In genomic region chr9:23024061-23024460, GRCm38 (mm10) we compare ENCODE assay signal across 27 mouse cellular contexts.
DNase-seq lines count a peak whose midpoint lies in the region; ATAC-seq and TF ChIP-seq lines count a peak whose summit lies in the region.
"Had no signal": no experiment of that assay in that cellular context is flagged by ENCODE, and none has a peak within 500 bp of the region (broad histone marks: within the 10 kb centered on the region; RNA-seq: fewer than 3 reads in every experiment).

No protein-coding gene starts in this region.

- H3K27me3 ChIP-seq in lung, embryonic 15.5 days, result no peaks in the 10 kb centered on the region
- H3K27me3 ChIP-seq in stomach, embryonic 15.5 days (replicated peaks), result no peaks in the 10 kb centered on the region
- no peaks in the 10 kb centered on the region for H3K27me3 ChIP-seq in stomach, postnatal 0 days (ENCODE audit: control insufficient read depth, insufficient read depth, low read length)
- H3K27me3 ChIP-seq in intestine, postnatal 0 days (replicated peaks; ENCODE audit: control insufficient read depth, insufficient read depth, low read length), result no peaks in the 10 kb centered on the region
- H3K27me3 ChIP-seq: forebrain, embryonic 15.5 days; heart, embryonic 12.5 days; heart, embryonic 15.5 days had no signal

- no peaks in the 10 kb centered on the region for H3K9me3 ChIP-seq in lung, embryonic 15.5 days
- H3K9me3 ChIP-seq in stomach, embryonic 15.5 days, result no peaks in the 10 kb centered on the region
- no peaks in the 10 kb centered on the region for H3K9me3 ChIP-seq in stomach, postnatal 0 days (ENCODE audit: control insufficient read depth, low read length)
- no peaks in the 10 kb centered on the region; the same call in 1 of the 2 replicates for H3K9me3 ChIP-seq in intestine, postnatal 0 days (ENCODE audit: control insufficient read depth)
- H3K9me3 ChIP-seq: embryonic facial prominence, embryonic 10.5 days; embryonic facial prominence, embryonic 13.5 days; forebrain, embryonic 12.5 days; forebrain, embryonic 15.5 days; heart, embryonic 12.5 days; heart, embryonic 15.5 days; hindbrain, embryonic 10.5 days; hindbrain, embryonic 13.5 days had no signal

- H3K4me3 ChIP-seq in lung, embryonic 15.5 days, result no peak overlapping the region
- no peak overlapping the region for H3K4me3 ChIP-seq in stomach, embryonic 15.5 days (replicated peaks)
- H3K4me3 ChIP-seq in stomach, postnatal 0 days (ENCODE audit: low read depth, low read length), result no peak overlapping the region
- no peak overlapping the region for H3K4me3 ChIP-seq in intestine, postnatal 0 days (ENCODE audit: low read depth, low read length)
- H3K4me3 ChIP-seq: embryonic facial prominence, embryonic 10.5 days; embryonic facial prominence, embryonic 13.5 days; erythroblast, embryonic 14.5 days; forebrain, embryonic 12.5 days; forebrain, embryonic 15.5 days; heart, embryonic 12.5 days; heart, embryonic 15.5 days; hindbrain, embryonic 10.5 days; hindbrain, embryonic 13.5 days had no signal

- no peak overlapping the region for H3K9ac ChIP-seq in lung, embryonic 15.5 days
- H3K9ac ChIP-seq in stomach, embryonic 15.5 days, result no peak overlapping the region
- no peak overlapping the region for H3K9ac ChIP-seq in stomach, postnatal 0 days (ENCODE audit: low read length)
- no peak overlapping the region for H3K9ac ChIP-seq in intestine, postnatal 0 days (ENCODE audit: low read depth, low read length)
- H3K9ac ChIP-seq: embryonic facial prominence, embryonic 13.5 days; forebrain, embryonic 12.5 days; forebrain, embryonic 15.5 days; heart, embryonic 12.5 days; heart, embryonic 15.5 days; hindbrain, embryonic 13.5 days had no signal

- H3K27ac ChIP-seq in lung, embryonic 15.5 days, result 0 out of 2 replicates have a peak overlapping the region, but pooled peaks have one; percentile 33
- no peak overlapping the region for H3K27ac ChIP-seq in stomach, embryonic 15.5 days
- no peak overlapping the region for H3K27ac ChIP-seq in stomach, postnatal 0 days (replicated peaks)
- H3K27ac ChIP-seq in intestine, postnatal 0 days (ENCODE audit: low read depth, low read length), result no peak overlapping the region
- H3K27ac ChIP-seq: embryonic facial prominence, embryonic 10.5 days; embryonic facial prominence, embryonic 13.5 days; forebrain, embryonic 12.5 days; forebrain, embryonic 15.5 days; heart, embryonic 15.5 days; hindbrain, embryonic 10.5 days; hindbrain, embryonic 13.5 days had no signal

- H3K36me3 ChIP-seq in lung, embryonic 15.5 days, result no peaks in the 10 kb centered on the region
- H3K36me3 ChIP-seq in stomach, embryonic 15.5 days, result no peaks in the 10 kb centered on the region
- H3K36me3 ChIP-seq in stomach, postnatal 0 days (ENCODE audit: control insufficient read depth, insufficient read depth, low read length), result no peaks in the 10 kb centered on the region
- H3K36me3 ChIP-seq in intestine, postnatal 0 days (ENCODE audit: control insufficient read depth, insufficient read depth), result no peaks in the 10 kb centered on the region
- H3K36me3 ChIP-seq: embryonic facial prominence, embryonic 10.5 days; embryonic facial prominence, embryonic 13.5 days; forebrain, embryonic 12.5 days; forebrain, embryonic 15.5 days; heart, embryonic 12.5 days; heart, embryonic 15.5 days; hindbrain, embryonic 10.5 days; hindbrain, embryonic 13.5 days had no signal

- WGBS in lung, embryonic 15.5 days, result 88% methylated on average over 5 of the region's 5 CpGs
- 85% methylated on average over 5 of the region's 5 CpGs for WGBS in stomach, embryonic 15.5 days
- 76% methylated on average over 5 of the region's 5 CpGs for WGBS in stomach, postnatal 0 days
- WGBS in intestine, postnatal 0 days, result 64% methylated on average over 5 of the region's 5 CpGs

- H3K4me1 ChIP-seq in lung, embryonic 15.5 days, result peaks cover 11% of the 10 kb centered on the region; the same call in 1 of the 2 replicates
- no peaks in the 10 kb centered on the region for H3K4me1 ChIP-seq in stomach, embryonic 15.5 days
- H3K4me1 ChIP-seq in stomach, postnatal 0 days (replicated peaks; ENCODE audit: control insufficient read depth, insufficient read depth), result no peaks in the 10 kb centered on the region
- no peaks in the 10 kb centered on the region for H3K4me1 ChIP-seq in intestine, postnatal 0 days (replicated peaks; ENCODE audit: control insufficient read depth, insufficient read depth, low read length)
- H3K4me1 ChIP-seq: heart, embryonic 15.5 days had no signal

- no peak overlapping the region for H3K4me2 ChIP-seq in lung, embryonic 15.5 days
- no peak overlapping the region for H3K4me2 ChIP-seq in stomach, embryonic 15.5 days
- no peak overlapping the region for H3K4me2 ChIP-seq in stomach, postnatal 0 days (replicated peaks; ENCODE audit: low read depth)
- no peak overlapping the region for H3K4me2 ChIP-seq in intestine, postnatal 0 days (replicated peaks; ENCODE audit: low read depth)
- H3K4me2 ChIP-seq: embryonic facial prominence, embryonic 13.5 days; forebrain, embryonic 12.5 days; forebrain, embryonic 15.5 days; heart, embryonic 12.5 days; heart, embryonic 15.5 days; hindbrain, embryonic 13.5 days had no signal

- no peak for TF ChIP-seq CTCF in stomach, postnatal 0 days (IDR thresholded peaks at IDR 0.05; ENCODE audit: low read depth)
- no peak for TF ChIP-seq CTCF in intestine, postnatal 0 days (IDR thresholded peaks at IDR 0.05; ENCODE audit: low read depth)

- no peak for DNase-seq in lung, postnatal 14 days
- no peak for DNase-seq in stomach, postnatal 0 days (ENCODE audit: low spot score)
- no peak for DNase-seq in kidney, postnatal 36 days
- DNase-seq: adrenal gland, adult 8-10 months; adrenal gland, postnatal 25 days; cerebellum, adult 11-12 months; cerebellum, adult 8-10 months; cerebellum, postnatal 10 days; cerebellum, postnatal 36 days; embryo, embryonic 11 days; gastrocnemius, postnatal 25 days; heart, adult 18-20 months; heart, postnatal 10 days; heart, postnatal 36 days had no signal

- no peak for TF ChIP-seq EP300 in stomach, postnatal 0 days (optimal IDR thresholded peaks at IDR 0.05)

- no peak for ATAC-seq in lung, embryonic 15.5 days (ENCODE audit: borderline replicate concordance, extremely low read depth, low FRiP score, low TSS enrichment)
- peak; percentile 52; the same call in 1 of the 2 replicates for ATAC-seq in stomach, embryonic 15.5 days (ENCODE audit: insufficient read depth, low FRiP score, low read depth)
- no peak for ATAC-seq in stomach, postnatal 0 days (ENCODE audit: low FRiP score, low TSS enrichment)
- ATAC-seq in intestine, postnatal 0 days, result 0 out of 2 replicates have a peak, but pooled peaks have one; percentile 49
- ATAC-seq: activated CD4-positive, CD25-positive, alpha-beta regulatory T cell, adult 4 months; forebrain, embryonic 15.5 days had no signal

Comparison
In these comparisons a context has a peak if more than half of its experiments do, and no peak if none do; other contexts are left out.
1. ATAC-seq: peak in stomach, embryonic 15.5 days (single experiment) and intestine, postnatal 0 days (single experiment); none in lung, embryonic 15.5 days (single experiment) and stomach, postnatal 0 days (single experiment).